Comparison of ENCODE assay signal across 15 mouse cellular contexts in the genomic region with DNA sequence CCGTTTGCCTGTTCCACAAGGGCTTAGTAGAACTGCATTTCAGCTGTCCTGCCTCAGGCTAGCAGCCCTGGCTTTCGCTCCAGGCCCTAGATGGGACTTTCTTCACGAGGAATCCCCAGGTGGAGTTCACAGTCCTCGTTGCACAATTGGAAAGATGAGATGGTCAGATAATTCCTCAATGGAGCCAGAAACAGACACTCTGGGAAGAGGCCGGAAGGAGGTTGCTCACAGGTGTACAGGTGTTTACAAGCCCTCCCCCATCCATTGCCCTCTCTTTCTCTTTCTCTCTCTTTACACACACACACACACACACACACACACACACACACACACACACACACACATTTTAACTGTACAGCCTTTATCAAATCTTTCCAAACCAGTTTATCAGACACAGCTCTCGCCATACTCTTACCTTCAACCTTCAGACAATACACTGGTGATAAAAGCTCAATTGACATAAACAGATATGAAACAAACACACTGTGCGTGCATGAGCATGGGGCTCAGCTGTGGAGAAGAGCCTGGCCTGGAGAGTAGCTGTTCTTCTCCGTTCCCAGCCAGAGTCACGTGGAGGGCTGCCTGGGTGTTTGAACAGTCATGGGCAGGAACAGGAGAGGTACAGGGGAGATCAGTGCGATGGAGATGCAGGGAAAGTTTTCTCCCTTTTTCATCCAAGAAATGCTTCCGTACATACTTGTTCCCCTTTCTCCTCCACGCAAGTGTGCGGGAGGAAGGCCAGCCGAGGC. TPM values are rescaled to one million over a fixed set of nuclear protein-coding genes. Genes with fewer than 3 reads are reported as not detected.
DNase-seq lines count a peak whose midpoint lies in the region; ATAC-seq and TF ChIP-seq lines count a peak whose summit lies in the region.
"Had no signal": no experiment of that assay in that cellular context is flagged by ENCODE, and none has a peak within 500 bp of the region (broad histone marks: within the 10 kb centered on the region; RNA-seq: fewer than 3 reads in every experiment).

No protein-coding gene starts in this region.

- no peaks in the 10 kb centered on the region for H3K27me3 ChIP-seq in hindbrain, embryonic 14.5 days (ENCODE audit: control insufficient read depth, insufficient read depth, low read length)
- no peaks in the 10 kb centered on the region for H3K27me3 ChIP-seq in hindbrain, embryonic 10.5 days (ENCODE audit: insufficient read depth, poor library complexity, severe bottlenecking)
- H3K27me3 ChIP-seq in intestine, embryonic 16.5 days (replicated peaks; ENCODE audit: control insufficient read depth, insufficient read depth, low read length): no peaks in the 10 kb centered on the region
- H3K27me3 ChIP-seq in stomach, embryonic 14.5 days (ENCODE audit: control insufficient read depth, insufficient read depth, low read length): no peaks in the 10 kb centered on the region
- H3K27me3 ChIP-seq: neural tube, embryonic 12.5 days had no signal

- no peak overlapping the region for H3K4me3 ChIP-seq in hindbrain, embryonic 14.5 days (replicated peaks; ENCODE audit: low read length)
- H3K4me3 ChIP-seq in hindbrain, embryonic 10.5 days: no peak overlapping the region
- H3K4me3 ChIP-seq in ES-E14 (ENCODE audit: insufficient read depth in 1 of 2, low read depth in 1 of 2, low read length in 2 of 2, poor library complexity in 1 of 2, severe bottlenecking in 1 of 2): peak overlapping the region; percentile 48 to 57
- H3K4me3 ChIP-seq in intestine, embryonic 16.5 days (ENCODE audit: low read length): no peak overlapping the region
- H3K4me3 ChIP-seq in stomach, embryonic 14.5 days (ENCODE audit: low read depth, low read length): no peak overlapping the region
- H3K4me3 ChIP-seq: megakaryocyte, embryonic 14.5 days; neural tube, embryonic 12.5 days had no signal

- no peak overlapping the region for H3K27ac ChIP-seq in hindbrain, embryonic 14.5 days
- no peak overlapping the region for H3K27ac ChIP-seq in hindbrain, embryonic 10.5 days
- 0 out of 2 replicates have a peak overlapping the region, but pooled peaks have one; percentile 42 for H3K27ac ChIP-seq in ES-E14 (ENCODE audit: insufficient read depth, low read depth, low read length, poor library complexity, severe bottlenecking)
- H3K27ac ChIP-seq in intestine, embryonic 16.5 days (ENCODE audit: low read length): no peak overlapping the region
- H3K27ac ChIP-seq in stomach, embryonic 14.5 days (ENCODE audit: low read length): no peak overlapping the region
- H3K27ac ChIP-seq: neural tube, embryonic 12.5 days had no signal

- in situ Hi-C loops in ES-E14 (cut with MboI; ENCODE audit: low sequenced_read_pairs in 2 of 2, unreplicated experiment in 2 of 2): no loop called here

- no peaks in the 10 kb centered on the region for H3K36me3 ChIP-seq in hindbrain, embryonic 14.5 days (replicated peaks; ENCODE audit: control insufficient read depth, insufficient read depth)
- no peaks in the 10 kb centered on the region for H3K36me3 ChIP-seq in hindbrain, embryonic 10.5 days
- H3K36me3 ChIP-seq in ES-E14 (ENCODE audit: control insufficient read depth, insufficient read depth, low read length, poor library complexity, severe bottlenecking): no peaks in the 10 kb centered on the region
- H3K36me3 ChIP-seq in intestine, embryonic 16.5 days (ENCODE audit: control insufficient read depth, insufficient read depth, low read length): no peaks in the 10 kb centered on the region
- no peaks in the 10 kb centered on the region for H3K36me3 ChIP-seq in stomach, embryonic 14.5 days (ENCODE audit: control insufficient read depth, insufficient read depth, low read length)
- H3K36me3 ChIP-seq: neural tube, embryonic 12.5 days had no signal

- H3K4me1 ChIP-seq in hindbrain, embryonic 14.5 days (replicated peaks; ENCODE audit: control insufficient read depth, insufficient read depth, low read length): peaks cover 37% of the 10 kb centered on the region
- H3K4me1 ChIP-seq in hindbrain, embryonic 10.5 days (replicated peaks): peaks cover 42% of the 10 kb centered on the region
- peaks cover 0 to 9% of the 10 kb centered on the region in 2 experiments; a peak in 1 of 4 replicates for H3K4me1 ChIP-seq in ES-E14 (ENCODE audit: control insufficient read depth in 2 of 2, insufficient read depth in 2 of 2, low read length in 2 of 2, poor library complexity in 1 of 2)
- peaks cover 22% of the 10 kb centered on the region for H3K4me1 ChIP-seq in intestine, embryonic 16.5 days (ENCODE audit: control insufficient read depth, insufficient read depth, low read length)
- H3K4me1 ChIP-seq in stomach, embryonic 14.5 days (ENCODE audit: control insufficient read depth, insufficient read depth, low read length): peaks cover 19% of the 10 kb centered on the region; the same call in 1 of the 2 replicates
- H3K4me1 ChIP-seq: megakaryocyte, embryonic 14.5 days had no signal

- WGBS in hindbrain, embryonic 14.5 days: 71% methylated on average over 14 of the region's 14 CpGs
- 79% methylated on average over 14 of the region's 14 CpGs for WGBS in hindbrain, embryonic 10.5 days
- 63% methylated on average over 14 of the region's 14 CpGs for WGBS in intestine, embryonic 16.5 days
- 66% methylated on average over 14 of the region's 14 CpGs for WGBS in stomach, embryonic 14.5 days

- H3K9me3 ChIP-seq in hindbrain, embryonic 14.5 days (ENCODE audit: control insufficient read depth, low read length): no peaks in the 10 kb centered on the region
- H3K9me3 ChIP-seq in hindbrain, embryonic 10.5 days: no peaks in the 10 kb centered on the region
- no peaks in the 10 kb centered on the region for H3K9me3 ChIP-seq in ES-E14 (ENCODE audit: control insufficient read depth, insufficient read depth, low read depth, low read length)
- no peaks in the 10 kb centered on the region for H3K9me3 ChIP-seq in intestine, embryonic 16.5 days (ENCODE audit: control insufficient read depth, low read length)
- no peaks in the 10 kb centered on the region for H3K9me3 ChIP-seq in stomach, embryonic 14.5 days (ENCODE audit: control insufficient read depth, low read depth, low read length)
- H3K9me3 ChIP-seq: megakaryocyte, embryonic 14.5 days; neural tube, embryonic 12.5 days had no signal

- no peak overlapping the region for H3K9ac ChIP-seq in hindbrain, embryonic 14.5 days
- H3K9ac ChIP-seq in ES-E14 (ENCODE audit: insufficient read depth, low read depth, low read length, poor library complexity, severe bottlenecking): peak overlapping the region; percentile 51
- no peak overlapping the region for H3K9ac ChIP-seq in intestine, embryonic 16.5 days (ENCODE audit: low read depth, low read length)
- no peak overlapping the region for H3K9ac ChIP-seq in stomach, embryonic 14.5 days (replicated peaks; ENCODE audit: low read depth, low read length)
- H3K9ac ChIP-seq: neural tube, embryonic 12.5 days had no signal

- no peak overlapping the region for H3K4me2 ChIP-seq in hindbrain, embryonic 14.5 days (replicated peaks)
- no peak overlapping the region for H3K4me2 ChIP-seq in intestine, embryonic 16.5 days (ENCODE audit: low read depth, low read length)
- no peak overlapping the region for H3K4me2 ChIP-seq in stomach, embryonic 14.5 days (replicated peaks; ENCODE audit: low read depth, low read length)
- H3K4me2 ChIP-seq: neural tube, embryonic 12.5 days had no signal

- no peak for DNase-seq in hindbrain, embryonic 14.5 days (ENCODE audit: low spot score)
- no peak for DNase-seq in hindbrain, embryonic 10.5 days (ENCODE audit: low spot score)
- DNase-seq in ES-E14 (ENCODE audit: low read depth, low spot score): no peak
- no peak for DNase-seq in layer of hippocampus, postnatal 14 days (ENCODE audit: low spot score in 2 of 2)
- DNase-seq: cerebellum, adult 2 months; kidney, postnatal 14 days; left cerebral cortex, postnatal 4 days; retina, postnatal 1 day; spleen, adult 18-20 months had no signal

- ATAC-seq in hindbrain, embryonic 14.5 days (ENCODE audit: low FRiP score): peak; percentile 56; the same call in 1 of the 2 replicates
- peak; percentile 80 for ATAC-seq in intestine, embryonic 16.5 days
- ATAC-seq in stomach, embryonic 14.5 days (ENCODE audit: insufficient number of reproducible peaks, insufficient read depth, low FRiP score, low read depth): peak; percentile 25; the same call in 1 of the 2 replicates
- no peak for ATAC-seq in granulocyte monocyte progenitor cell, adult 5-6 weeks (replicated peaks; ENCODE audit: poor library complexity, severe bottlenecking)
- ATAC-seq: CD4-positive, CD25-positive, alpha-beta regulatory T cell, adult 4 months had no signal

TF ChIP-seq in ES-E14, 5 proteins besides CTCF, POLR2A, EP300 and RAD21:
- TF ChIP-seq ZC3H11A (IDR thresholded peaks at IDR 0.05; ENCODE audit: borderline replicate concordance, low read depth, low read length) (no peak; the same call in 1 of the 2 replicates), ZNF384 (IDR thresholded peaks at IDR 0.05; ENCODE audit: low read depth, low read length) (no peak), MAFK (IDR thresholded peaks at IDR 0.05; ENCODE audit: insufficient read depth, low read depth, low read length) (no peak), HCFC1 (IDR thresholded peaks at IDR 0.05; ENCODE audit: borderline replicate concordance, insufficient read depth, low read length) (no peak), CHD2 (IDR thresholded peaks at IDR 0.05; ENCODE audit: low read depth, low read length) (no peak)

RNA-seq across cellular contexts. Expression of a gene that starts 58.3 kb away (rescaled TPM):
- 53.9 and 59.2 TPM in 2 replicates for polyA plus RNA-seq in hindbrain, embryonic 14.5 days (2014; fragmentation: Nextera tagmentation; extraction: Ambion mirVana)
- 25.3 and 25.5 TPM in 2 replicates for polyA plus RNA-seq in hindbrain, embryonic 10.5 days (2016; fragmentation: Nextera tagmentation; extraction: Ambion mirVana)
- total RNA-seq in ES-E14 (2012; rRNA removed): 34.4 and 41.5 TPM in 2 replicates
- 12.2 and 13.4 TPM in 2 replicates for polyA plus RNA-seq in intestine, embryonic 16.5 days (2015; fragmentation: Nextera tagmentation; extraction: Ambion mirVana)
- 45.0 and 54.2 TPM in 2 replicates for polyA plus RNA-seq in stomach, embryonic 14.5 days (2014; fragmentation: Nextera tagmentation; extraction: Ambion mirVana)
- total RNA-seq in granulocyte monocyte progenitor cell, adult 5-6 weeks (2014; fragmentation: Nextera tagmentation): 30.3 and 40.2 TPM in 2 replicates
- 21.1 and 25.9 TPM in 2 replicates for total RNA-seq in granulocyte monocyte progenitor cell, adult 5-6 weeks (2017)
- total RNA-seq in layer of hippocampus, postnatal 14 days (2021): 100 to 1,000 TPM; 254 to 260 TPM

Comparison
In these comparisons a context has a peak if more than half of its experiments do, and no peak if none do; other contexts are left out.
1. H3K4me3 ChIP-seq: peak in ES-E14 (2 of 2); none in hindbrain, embryonic 14.5 days (single experiment), hindbrain, embryonic 10.5 days (single experiment), intestine, embryonic 16.5 days (single experiment) and stomach, embryonic 14.5 days (single experiment).